Mouse (Mus musculus): ENCODE measurements around the gene Plch2.

- TF ChIP-seq CTCF (IDR thresholded peaks at IDR 0.05) (no peak), EP300 (IDR thresholded peaks at IDR 0.05) (no peak)
Measured at GRCm38 (mm10) chr4:155090688-155091449, 34.3 kb upstream of the Plch2 start.

Measured in lung, postnatal 0 days (tissue).